Mouse (Mus musculus) embryonic fibroblast, embryonic 13.5 days (primary cell): ENCODE measurements around the gene Slc16a3. TPM values are rescaled to one million over a fixed set of nuclear protein-coding genes. Genes with fewer than 3 reads are reported as not detected.

Experiments used
- H3K27ac ChIP-seq: 2 replicates; pipeline ENCODE4 v1.5.1; 2012; ENCODE audit warnings: low read length, control low read depth, inconsistent platforms; ENCODE audit not compliant: insufficient read depth
- H3K4me1 ChIP-seq: 2 replicates; pipeline ENCODE4 v1.6.1; 2011; ENCODE audit warnings: low read length; ENCODE audit not compliant: control insufficient read depth, insufficient read depth
- H3K4me3 ChIP-seq: 2 replicates; pipeline ENCODE4 v1.5.1; 2011; ENCODE audit warnings: mild to moderate bottlenecking, control low read depth, low read length; ENCODE audit not compliant: insufficient read depth
- CTCF ChIP-seq: IDR thresholded peaks from 2 replicates; pipeline ENCODE4 v1.5.1; 2011; ENCODE audit warnings: mild to moderate bottlenecking, control low read depth, low read length, moderate library complexity, borderline replicate concordance; ENCODE audit not compliant: insufficient read depth
- POLR2A ChIP-seq: IDR thresholded peaks from 2 replicates; pipeline ENCODE4 v1.6.1; 2011; ENCODE audit warnings: low read depth, mild to moderate bottlenecking, control low read depth, low read length, moderate library complexity
- polyA plus RNA-seq: library from polyadenylated mRNA; stranded (reverse); fragments of >200 nt; gene quantifications from 2 replicates; pipeline ENCODE4 v1.2.4, GENCODE M21; 2011; ENCODE audit warnings: low read depth; ENCODE audit not compliant: missing spikeins, insufficient read length

Slc16a3 gene
- polyA plus RNA-seq, 1 experiment: 43.8 TPM

DNA sequence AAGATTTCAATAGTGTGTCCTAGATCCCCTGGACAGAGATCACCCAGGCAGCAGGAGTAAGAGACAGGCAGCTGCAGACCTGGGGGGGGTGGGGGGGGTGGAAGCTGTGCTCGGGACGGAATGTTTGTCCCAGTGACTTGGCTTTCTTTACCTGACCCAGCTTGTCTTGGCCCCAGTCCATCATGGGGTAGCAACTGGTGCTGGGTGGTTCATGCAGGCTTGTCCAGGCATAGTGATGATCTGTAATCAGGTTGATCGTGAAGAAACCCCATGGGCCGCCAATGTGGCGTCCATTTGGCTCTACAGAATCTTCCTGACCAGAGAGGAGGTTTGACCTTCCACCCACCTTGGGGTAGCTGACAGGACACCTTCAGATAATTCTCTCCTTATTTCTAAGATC is 2.4 kb upstream of the Slc16a3 start:
- Histone ChIP-seq H3K4me1 (no peaks in the 10 kb centered on the region), H3K4me3 (no peak overlapping the region), H3K27ac (no peak overlapping the region)
- TF ChIP-seq POLR2A (no peak), CTCF (no peak)

DNA sequence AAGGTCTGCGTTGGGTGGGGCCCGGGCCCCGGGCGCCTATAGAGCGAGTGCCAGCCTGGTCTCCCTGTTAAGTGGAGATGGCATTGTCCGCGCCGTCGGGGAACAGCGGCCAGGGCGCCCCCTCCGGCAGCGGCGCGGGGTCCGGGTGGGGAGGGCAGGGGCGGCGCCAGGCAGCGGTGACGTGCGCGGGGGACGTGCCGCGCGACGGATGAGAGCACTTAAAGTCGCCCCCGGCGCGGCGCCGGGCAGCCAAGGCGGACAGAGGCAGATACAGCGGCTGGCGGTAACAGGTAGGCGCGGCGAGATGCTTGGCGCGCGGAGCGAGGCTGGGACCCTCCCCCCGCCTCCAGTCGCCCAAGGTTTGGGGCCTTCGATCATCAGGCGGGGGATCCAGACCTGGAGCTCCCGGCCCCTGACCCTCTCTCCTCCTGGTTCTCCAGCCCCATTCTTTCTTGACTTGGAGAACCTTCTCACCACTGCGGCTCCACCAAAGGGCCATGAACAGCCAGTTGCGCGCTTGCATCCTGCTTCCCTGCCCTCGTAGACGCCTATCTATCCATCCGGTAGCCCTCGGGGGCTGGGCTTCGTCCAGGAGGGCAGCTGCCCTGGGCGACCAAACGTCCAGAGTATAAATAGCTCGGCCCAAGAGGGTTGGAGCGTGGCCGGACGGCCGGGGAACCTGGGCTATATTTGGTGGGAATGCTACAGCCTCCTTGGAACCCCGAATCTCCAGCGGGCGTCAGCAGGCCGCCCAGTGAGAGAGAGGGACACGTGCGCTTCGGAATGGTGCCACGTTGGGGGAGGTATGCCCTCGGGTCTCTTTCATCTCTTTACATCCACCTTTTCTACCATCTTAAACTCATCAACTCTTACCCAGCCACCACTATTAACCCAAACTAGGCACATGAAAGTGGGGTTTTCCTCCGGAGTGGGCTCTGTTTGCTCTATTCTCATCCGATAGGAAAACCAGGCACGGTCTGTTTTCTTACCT is 876 bp downstream of the Slc16a3 start:
- TF ChIP-seq POLR2A: peak; percentile 77
- no peak for TF ChIP-seq CTCF
- Histone ChIP-seq H3K4me1 (no peaks in the 10 kb centered on the region), H3K4me3 (peak overlapping the region; percentile 42), H3K27ac (no peak overlapping the region)

DNA sequence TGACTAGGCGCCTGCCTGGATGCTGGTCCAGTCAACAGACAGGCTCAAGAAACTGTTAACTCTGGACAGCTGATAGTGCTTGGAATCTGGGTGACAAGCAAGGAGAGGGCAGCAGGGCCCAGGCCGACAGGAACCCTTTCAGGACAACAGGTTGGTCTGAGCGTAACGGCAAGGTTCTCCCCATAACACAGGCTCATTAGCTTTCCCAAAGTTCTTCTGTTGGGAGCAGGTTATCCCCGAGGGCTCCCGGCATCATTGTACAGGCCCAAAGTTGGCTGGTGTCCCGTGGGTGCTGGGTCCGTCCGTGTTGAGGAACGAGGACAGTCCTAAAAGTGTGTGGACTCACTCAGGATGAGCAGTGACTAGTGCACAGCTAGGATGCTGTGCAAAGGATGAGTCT is 1.6 kb downstream of the Slc16a3 start:
- TF ChIP-seq POLR2A: no peak; the same call in 1 of the 2 replicates
- no peak for TF ChIP-seq CTCF
- Histone ChIP-seq H3K4me1 (no peaks in the 10 kb centered on the region), H3K27ac (no peak overlapping the region), H3K4me3 (peak overlapping the region; percentile 42)

DNA sequence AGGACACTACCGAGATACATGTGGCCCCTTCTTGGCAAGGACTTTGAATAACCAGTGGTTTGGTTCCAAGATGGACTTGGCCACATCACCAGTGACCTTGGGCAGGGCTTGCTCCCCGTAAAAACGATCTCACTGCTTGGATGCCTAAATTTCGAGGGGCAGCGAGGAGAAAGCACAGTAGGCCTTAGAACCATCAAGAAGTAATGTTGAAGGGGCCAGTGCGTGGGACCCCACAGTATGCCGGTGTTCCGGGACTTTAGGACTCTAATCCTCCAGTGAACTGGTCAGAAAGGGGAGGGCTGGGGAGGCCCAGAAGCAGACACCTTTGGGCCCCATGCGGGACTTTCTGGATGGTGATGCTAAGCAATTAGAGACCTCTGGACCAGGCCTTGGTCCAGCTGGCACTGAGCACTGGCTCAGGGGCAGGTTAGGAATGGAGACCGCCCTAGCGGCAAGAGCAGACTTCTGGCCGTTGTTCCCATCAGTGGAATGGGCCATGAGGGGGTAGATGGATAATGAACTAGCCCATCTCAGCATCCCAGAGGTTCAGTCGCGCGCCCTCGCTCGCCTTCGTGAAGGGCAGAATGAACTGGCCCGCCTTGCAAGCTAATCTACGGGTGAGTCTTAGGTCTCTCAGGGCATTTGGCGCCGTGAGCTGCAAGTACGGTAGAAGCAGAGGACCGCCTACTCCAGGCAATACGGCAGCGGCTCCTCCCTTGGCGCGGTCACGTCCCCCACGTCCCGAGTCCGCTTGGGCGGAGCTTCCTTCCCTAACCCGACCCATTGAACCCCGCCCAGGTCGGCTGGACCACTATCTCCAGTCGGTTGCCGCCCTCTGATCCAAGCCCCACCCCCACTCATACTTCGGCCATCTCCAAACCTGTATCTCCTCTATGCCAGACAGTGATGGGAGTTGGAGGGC is 2.3 kb downstream of the Slc16a3 start:
- Histone ChIP-seq H3K27ac (no peak overlapping the region), H3K4me1 (no peaks in the 10 kb centered on the region), H3K4me3 (peak overlapping the region; percentile 42)
- TF ChIP-seq CTCF (no peak), POLR2A (peak; percentile 47)

DNA sequence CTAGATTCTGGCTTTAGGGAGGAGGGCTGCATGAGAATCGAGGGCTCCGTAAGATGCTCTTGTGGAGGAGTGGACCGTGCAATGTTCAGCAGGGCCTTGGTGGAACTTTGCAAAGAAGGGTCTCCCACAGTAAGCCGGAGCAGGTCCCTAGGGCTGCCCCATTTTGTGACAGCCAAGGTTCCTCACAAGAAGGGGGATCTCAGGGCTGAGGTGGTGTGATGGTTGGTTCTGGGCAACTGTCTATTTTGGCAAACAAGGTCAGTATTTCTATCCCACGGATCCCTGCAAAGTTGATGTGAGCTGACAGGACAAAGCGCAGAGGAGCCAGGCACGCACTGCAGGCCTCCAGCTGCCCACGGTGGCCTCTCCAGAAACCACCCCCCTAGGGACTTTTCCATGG is 3.0 kb downstream of the Slc16a3 start:
- H3K4me1 ChIP-seq: no peaks in the 10 kb centered on the region
- no peak overlapping the region for H3K27ac ChIP-seq
- H3K4me3 ChIP-seq: peak overlapping the region; percentile 31
- no peak for TF ChIP-seq POLR2A
- no peak for TF ChIP-seq CTCF

DNA sequence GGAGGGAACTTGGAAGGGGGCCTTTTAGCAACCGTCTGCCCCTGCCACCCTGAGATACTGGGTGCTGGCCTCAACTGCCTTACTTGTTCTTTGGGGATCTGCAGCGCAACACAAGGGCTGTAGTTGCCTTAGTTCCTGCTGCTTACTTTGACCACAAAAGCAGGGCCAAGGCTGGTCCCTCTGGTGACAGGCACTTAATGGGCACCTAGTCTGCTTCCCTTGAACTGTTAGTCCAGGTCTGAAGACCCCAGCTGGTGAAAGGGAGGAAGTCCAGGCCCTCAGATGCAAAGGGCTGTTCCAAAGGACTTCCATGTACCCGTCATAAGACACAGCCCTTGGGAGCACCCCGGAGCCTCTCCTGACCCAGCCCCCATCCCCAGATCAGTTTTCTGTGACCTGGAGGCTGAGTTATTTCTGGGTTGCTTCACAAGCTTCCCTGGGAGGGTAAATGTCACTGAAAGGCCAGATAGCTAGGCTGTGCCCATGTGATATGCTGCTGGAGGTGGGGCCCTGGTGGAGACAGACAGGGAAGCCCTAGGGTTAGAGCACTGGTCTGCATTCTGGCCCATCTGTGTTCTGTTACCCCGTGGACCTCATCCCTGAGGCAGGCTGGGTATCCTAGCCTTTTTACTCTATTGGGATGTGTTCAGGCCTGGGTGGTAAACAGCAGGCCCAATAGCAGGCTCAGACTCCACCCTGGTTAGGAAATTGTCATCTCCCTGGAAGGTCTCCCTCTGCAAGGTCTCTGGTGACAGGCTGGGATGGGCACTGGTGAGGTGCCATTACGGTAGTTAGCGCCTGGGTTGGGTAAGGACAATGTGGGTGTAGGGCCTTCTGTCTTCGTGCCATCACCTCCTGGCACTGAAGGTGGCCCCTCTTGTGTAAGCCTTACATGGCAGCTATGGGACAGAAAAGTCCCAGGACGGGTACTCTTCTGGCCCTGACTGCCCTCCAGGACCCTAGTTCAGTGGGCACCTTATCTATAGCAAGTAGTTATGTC is 3.8 kb downstream of the Slc16a3 start:
- TF ChIP-seq CTCF: no peak
- no peak for TF ChIP-seq POLR2A
- Histone ChIP-seq H3K4me1 (no peaks in the 10 kb centered on the region), H3K27ac (no peak overlapping the region), H3K4me3 (no peak overlapping the region)

DNA sequence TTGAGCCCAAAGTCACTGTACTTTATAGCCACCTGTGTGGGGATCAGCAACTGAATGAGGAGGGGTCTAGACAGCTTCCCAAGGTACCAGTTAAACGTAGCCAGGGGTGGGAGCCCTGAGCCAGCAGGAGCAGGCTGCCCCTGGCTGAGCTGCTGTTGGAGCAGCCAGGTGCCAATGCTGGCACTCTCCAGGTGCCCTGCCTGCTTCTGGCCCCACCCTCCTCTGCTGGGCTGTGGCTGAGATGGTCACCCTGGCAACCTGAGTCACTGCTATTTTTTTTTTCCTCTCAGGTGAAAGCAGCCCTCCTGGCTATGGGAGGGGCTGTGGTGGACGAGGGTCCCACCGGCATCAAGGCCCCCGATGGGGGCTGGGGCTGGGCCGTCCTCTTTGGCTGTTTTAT is 6.7 kb downstream of the Slc16a3 start:
- no peak for TF ChIP-seq POLR2A
- TF ChIP-seq CTCF: no peak
- H3K4me3 ChIP-seq: no peak overlapping the region
- H3K27ac ChIP-seq: no peak overlapping the region
- H3K4me1 ChIP-seq: no peaks in the 10 kb centered on the region

DNA sequence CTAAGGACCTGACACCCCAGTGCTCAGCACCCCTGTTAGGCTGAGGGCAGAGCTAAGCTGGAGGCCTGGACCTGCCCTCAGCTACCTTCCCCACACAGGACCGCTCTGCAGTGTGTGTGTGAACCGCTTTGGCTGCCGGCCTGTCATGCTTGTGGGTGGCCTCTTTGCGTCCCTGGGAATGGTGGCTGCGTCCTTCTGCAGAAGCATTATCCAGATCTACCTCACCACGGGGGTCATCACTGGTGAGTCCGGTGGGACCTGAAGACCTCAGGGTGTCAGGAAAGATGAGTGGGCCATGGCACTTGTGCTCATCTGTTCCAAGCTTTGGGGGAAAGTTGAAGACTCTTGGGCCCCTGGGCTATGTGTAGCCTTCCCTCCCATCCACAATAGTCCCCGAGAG is 7.4 kb downstream of the Slc16a3 start:
- Histone ChIP-seq H3K4me1 (0 out of 2 replicates have a peak, but pooled peaks cover 5% of the 10 kb centered on the region), H3K4me3 (no peak overlapping the region), H3K27ac (no peak overlapping the region)
- TF ChIP-seq CTCF: no peak
- TF ChIP-seq POLR2A: no peak
